Mouse (Mus musculus) G1E (cell line): Measurements from ENCODE around the gene Cmklr1.

ENCODE experiments used
- CTCF ChIP-seq: IDR thresholded peaks from 2 replicates; pipeline ENCODE4 v1.5.1; 2012; ENCODE audit warnings: low read depth, low read length, inconsistent platforms, mixed read lengths
- TAL1 ChIP-seq: conservative IDR thresholded peaks from 2 replicates; pipeline ENCODE4 v1.6.1; 2012; ENCODE audit warnings: low read depth, low read length, inconsistent platforms, mixed read lengths

DNA sequence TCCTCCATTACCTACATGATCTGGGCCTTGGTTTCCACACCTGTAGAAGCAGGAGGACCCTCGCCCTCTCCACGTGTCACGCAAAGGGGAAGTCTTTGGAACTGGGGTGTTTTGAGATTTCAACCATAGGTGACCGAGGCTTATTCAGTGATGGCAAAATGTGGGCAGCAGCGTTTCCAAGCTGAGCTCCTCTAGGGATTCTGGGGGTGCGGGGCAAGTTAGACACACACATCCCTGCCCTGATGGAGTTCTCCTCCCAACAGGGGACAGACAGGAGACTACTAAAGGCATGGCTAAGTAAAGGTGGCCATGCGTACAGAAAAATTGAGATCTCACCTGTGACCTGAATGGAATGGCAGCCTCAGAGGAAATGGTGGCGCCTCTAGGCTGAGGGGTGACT, 41.7 kb downstream of the Cmklr1 start:
- TF ChIP-seq CTCF = no peak
- no peak for TF ChIP-seq TAL1
